Mouse (Mus musculus) stomach, embryonic 16.5 days (tissue): ENCODE measurements around the gene Tbc1d10b. TPM values are rescaled to one million over a fixed set of nuclear protein-coding genes. Genes with fewer than 3 reads are reported as not detected.

Source experiments
- ATAC-seq: fragments of 200-750 bp; cut with Nextera tagmentation; 2 replicates; pipeline ENCODE4 v1.8.0; 2017; ENCODE audit warnings: moderate number of reproducible peaks, moderate TSS enrichment; ENCODE audit not compliant: insufficient read depth, low FRiP score
- H3K27ac ChIP-seq: fragments of 300-500 bp; sonication (generic); 2 replicates; pipeline ENCODE4 v1.5.1; 2014; ENCODE audit warnings: low read length
- H3K27me3 ChIP-seq: fragments of 300-500 bp; sonication (generic); 2 replicates; pipeline ENCODE4 v1.6.1; 2014; ENCODE audit warnings: low read length, control low read depth, mixed read lengths; ENCODE audit not compliant: control insufficient read depth, insufficient read depth
- H3K36me3 ChIP-seq: fragments of 300-500 bp; sonication (generic); 2 replicates; pipeline ENCODE4 v1.6.1; 2014; ENCODE audit warnings: low read length; ENCODE audit not compliant: control insufficient read depth, insufficient read depth
- H3K4me1 ChIP-seq: fragments of 300-500 bp; sonication (generic); 2 replicates; pipeline ENCODE4 v1.6.1; 2014; ENCODE audit warnings: low read length, control low read depth, mixed read lengths; ENCODE audit not compliant: control insufficient read depth, insufficient read depth
- H3K4me2 ChIP-seq: fragments of 300-500 bp; sonication (generic); 2 replicates; pipeline ENCODE4 v1.6.1; 2014; ENCODE audit warnings: low read depth, low read length, mixed read lengths
- H3K4me3 ChIP-seq: fragments of 300-500 bp; sonication (generic); replicated peaks from 2 replicates; pipeline ENCODE4 v1.5.1; 2014; ENCODE audit warnings: mild to moderate bottlenecking, low read length
- H3K9ac ChIP-seq: fragments of 300-500 bp; sonication (generic); 2 replicates; pipeline ENCODE4 v1.6.1; 2014; ENCODE audit warnings: low read length
- H3K9me3 ChIP-seq: fragments of 300-500 bp; sonication (generic); replicated peaks from 2 replicates; pipeline ENCODE4 v1.6.1; 2016; ENCODE audit warnings: low read length, control low read depth; ENCODE audit not compliant: control insufficient read depth
- WGBS: fragments of 180-500 bp; shearing (Covaris S2); extraction: QIAGEN DNeasy Blood & Tissue Kit; methylation state at CpG from one replicate; pipeline ENCODE4 v1.1.7; 2014; 5-methylcytosine and 5-hydroxymethylcytosine counted together
- polyA plus RNA-seq: library from polyadenylated mRNA; unstranded; fragments of >200 nt; fragmentation: Nextera tagmentation; extraction: Ambion mirVana; gene quantifications from 2 replicates; pipeline ENCODE4 v1.2.1, GENCODE M21; 2015

Tbc1d10b gene
- polyA plus RNA-seq, 1 experiment from 2014 or later: 15.7 TPM

DNA sequence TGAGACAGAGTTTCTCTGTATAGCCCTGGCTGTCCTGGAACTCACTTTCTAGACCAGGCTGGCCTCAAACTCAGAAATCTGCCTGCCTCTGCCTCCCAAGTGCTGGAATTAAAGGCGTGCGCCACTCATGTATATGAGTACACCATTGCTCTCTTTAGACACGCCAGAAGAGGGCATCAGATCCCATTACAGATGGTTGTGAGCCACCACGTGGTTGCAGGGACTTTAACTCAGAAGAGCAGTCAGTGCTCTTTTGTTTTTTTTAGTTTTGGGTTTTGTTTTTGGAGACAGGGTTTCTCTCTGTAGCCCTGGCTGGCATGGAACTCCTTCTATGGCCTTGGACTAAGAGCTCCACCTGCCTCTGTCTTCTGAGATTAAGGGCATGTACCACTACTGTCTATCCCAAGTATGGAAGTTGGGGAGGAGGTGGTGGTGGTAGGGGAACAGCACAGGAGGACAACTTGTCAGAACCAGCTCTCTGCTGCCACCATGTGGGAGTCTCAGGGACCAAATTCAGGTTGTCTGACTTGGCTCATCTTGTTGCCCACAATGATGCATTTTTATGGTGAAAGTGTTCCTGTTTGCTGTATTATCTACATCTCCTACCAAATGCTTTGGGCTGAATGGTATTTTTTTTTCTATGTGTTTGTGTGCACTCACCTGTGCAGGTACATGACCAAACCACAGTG is 20.5 kb upstream of the Tbc1d10b start:
- no peaks in the 10 kb centered on the region for H3K27me3 ChIP-seq
- no peaks in the 10 kb centered on the region; the same call in 1 of the 2 replicates for H3K36me3 ChIP-seq
- no peak overlapping the region for H3K4me3 ChIP-seq
- peaks cover 17% of the 10 kb centered on the region for H3K4me1 ChIP-seq
- WGBS: 64% methylated on average over 4 of the region's 4 CpGs
- H3K9me3 ChIP-seq: no peaks in the 10 kb centered on the region
- H3K27ac ChIP-seq: no peak overlapping the region
- H3K9ac ChIP-seq: no peak overlapping the region
- no peak overlapping the region for H3K4me2 ChIP-seq
- ATAC-seq: no peak

DNA sequence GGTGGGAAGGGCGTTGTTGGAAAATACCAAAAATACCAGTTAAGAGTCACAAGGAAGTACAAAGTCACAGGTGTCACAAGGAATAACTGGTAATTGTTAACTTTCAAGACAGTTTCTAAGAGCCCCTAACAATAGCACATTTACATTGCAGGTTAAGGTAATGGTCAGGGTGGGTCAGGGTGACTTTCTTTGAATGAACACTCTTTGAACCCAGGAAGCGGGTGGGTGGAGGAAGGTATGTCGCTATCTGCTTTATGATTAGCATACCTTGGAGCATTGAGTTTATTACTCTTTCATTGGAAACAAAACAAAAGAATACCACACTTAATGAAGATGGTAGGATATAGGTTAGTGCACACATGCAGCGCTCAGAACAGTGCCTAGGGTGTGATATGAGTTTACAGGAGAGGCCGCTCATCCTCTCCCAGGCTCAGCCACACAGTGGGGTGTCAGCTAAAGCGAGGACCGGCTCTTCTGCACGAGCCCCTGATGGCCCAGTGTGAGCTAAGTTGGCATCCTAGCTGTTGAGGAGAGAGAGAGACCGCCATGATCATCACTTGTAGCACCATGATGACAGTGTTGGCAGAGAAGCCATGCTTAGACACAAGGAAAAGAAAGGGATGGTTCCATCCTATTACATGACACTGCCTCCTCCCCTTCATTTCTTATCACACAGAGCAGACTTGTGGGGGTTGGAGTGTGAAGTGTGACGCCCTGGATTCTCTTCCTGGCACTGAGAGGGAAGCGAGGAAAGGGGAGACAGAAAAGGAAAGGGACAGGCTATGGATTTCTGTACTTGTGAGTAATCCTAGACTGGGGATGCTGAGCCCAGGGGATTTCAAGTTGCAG is 17.1 kb upstream of the Tbc1d10b start:
- no peak for ATAC-seq
- no peak overlapping the region for H3K4me2 ChIP-seq
- H3K9me3 ChIP-seq: no peaks in the 10 kb centered on the region
- no peak overlapping the region for H3K27ac ChIP-seq
- 81% methylated on average over 11 of the region's 11 CpGs for WGBS
- peaks cover 4% of the 10 kb centered on the region; the same call in 1 of the 2 replicates for H3K4me1 ChIP-seq
- H3K27me3 ChIP-seq: no peaks in the 10 kb centered on the region
- H3K4me3 ChIP-seq: no peak overlapping the region
- H3K9ac ChIP-seq: no peak overlapping the region
- H3K36me3 ChIP-seq: no peaks in the 10 kb centered on the region; the same call in 1 of the 2 replicates

DNA sequence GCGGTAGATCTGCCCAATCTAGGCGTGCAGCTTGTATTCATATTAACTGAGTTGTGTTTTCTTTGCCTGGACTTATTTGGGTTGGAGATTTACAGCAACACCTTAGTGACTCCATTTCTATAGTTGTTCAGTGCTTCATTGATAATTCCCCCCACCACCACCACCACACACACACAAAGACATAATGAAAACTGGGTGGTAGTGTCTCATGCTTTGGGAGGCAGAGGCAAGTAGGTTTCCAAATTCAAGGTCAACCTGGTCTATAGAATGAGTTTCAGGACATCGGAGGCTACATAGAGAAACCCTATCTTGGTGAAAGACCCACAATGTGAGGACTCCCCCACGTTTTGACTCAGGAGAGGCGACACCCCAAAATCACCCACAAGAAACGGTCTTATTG is 16.3 kb upstream of the Tbc1d10b start:
- H3K36me3 ChIP-seq: no peaks in the 10 kb centered on the region; the same call in 1 of the 2 replicates
- H3K9ac ChIP-seq: no peak overlapping the region
- no peak for ATAC-seq
- no peaks in the 10 kb centered on the region for H3K9me3 ChIP-seq
- no peaks in the 10 kb centered on the region for H3K27me3 ChIP-seq
- H3K4me3 ChIP-seq: no peak overlapping the region
- H3K4me2 ChIP-seq: no peak overlapping the region
- no peaks in the 10 kb centered on the region; the same call in 1 of the 2 replicates for H3K4me1 ChIP-seq
- WGBS: 91% methylated on average over 6 of the region's 6 CpGs
- H3K27ac ChIP-seq: no peak overlapping the region

DNA sequence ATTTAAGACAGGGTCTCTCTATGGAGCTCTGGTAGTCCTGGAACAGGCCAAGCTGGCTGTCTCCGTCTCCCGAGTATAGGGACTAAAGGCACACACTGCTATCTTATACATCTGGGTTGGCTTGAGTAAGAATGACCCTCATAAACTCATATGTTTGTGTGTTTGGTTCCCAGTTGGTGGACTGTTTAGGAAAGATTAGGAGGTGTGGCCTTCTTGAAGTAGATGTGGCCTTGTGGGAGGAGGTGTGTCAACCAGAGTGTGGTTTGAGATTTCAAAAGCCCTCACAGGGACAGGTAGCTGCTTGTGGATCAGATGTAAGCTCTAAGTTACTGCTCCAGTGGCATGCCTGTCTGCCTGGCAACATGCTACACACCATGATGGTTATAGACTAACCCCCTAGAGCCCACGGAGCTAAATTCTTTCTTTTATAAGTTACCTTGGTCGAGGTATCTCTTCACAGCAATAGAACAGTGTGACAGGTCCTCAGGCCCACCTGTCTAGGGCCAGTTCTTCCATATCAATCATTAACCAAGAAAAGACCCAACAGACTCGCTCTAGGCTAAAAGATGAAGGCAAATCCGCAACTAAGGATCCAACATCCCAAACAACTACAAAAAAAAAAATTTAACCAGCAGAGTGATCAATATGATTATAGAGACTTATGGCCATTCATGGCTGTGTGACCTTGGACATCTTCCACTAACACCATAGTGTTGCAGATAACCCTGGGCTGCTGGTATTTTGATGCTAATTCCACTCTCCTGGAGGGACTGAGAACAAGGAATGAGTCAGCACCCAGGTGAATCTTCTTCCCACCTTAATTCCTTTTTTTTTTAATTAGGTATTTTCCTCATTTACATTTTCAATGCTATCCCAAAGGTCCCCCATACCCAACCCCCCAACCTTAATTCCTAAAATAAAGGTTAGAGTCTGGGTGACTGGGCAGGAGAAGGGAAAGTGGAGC is 15.5 kb upstream of the Tbc1d10b start:
- ATAC-seq: 0 out of 2 replicates have a peak, but pooled peaks have one; percentile 29
- H3K9ac ChIP-seq: no peak overlapping the region
- WGBS: 70% methylated on average over 6 of the region's 6 CpGs
- H3K4me1 ChIP-seq: no peaks in the 10 kb centered on the region; the same call in 1 of the 2 replicates
- H3K27me3 ChIP-seq: no peaks in the 10 kb centered on the region
- H3K4me2 ChIP-seq: no peak overlapping the region
- H3K9me3 ChIP-seq: no peaks in the 10 kb centered on the region
- no peaks in the 10 kb centered on the region for H3K36me3 ChIP-seq
- H3K27ac ChIP-seq: no peak overlapping the region
- no peak overlapping the region for H3K4me3 ChIP-seq

DNA sequence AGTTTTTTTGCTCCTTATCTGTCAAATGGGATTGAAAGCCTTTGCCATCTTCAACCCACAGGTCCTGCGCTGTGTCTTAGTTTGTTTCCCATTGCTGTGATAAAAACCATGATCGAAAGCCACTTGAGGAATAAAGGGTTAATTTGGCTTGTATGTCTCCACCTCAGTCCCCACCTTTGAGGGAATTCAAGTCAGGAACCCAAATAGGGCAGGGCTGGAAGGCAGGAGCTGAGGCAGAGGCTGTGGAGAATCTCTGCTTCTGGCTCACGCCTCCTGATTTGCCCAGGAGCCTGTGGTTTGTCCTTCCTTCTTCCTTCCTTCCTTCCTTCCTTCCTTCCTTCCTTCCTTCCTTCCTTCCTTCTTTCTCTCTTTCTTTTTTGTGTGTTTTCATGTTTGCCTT is 14.8 kb upstream of the Tbc1d10b start:
- H3K27ac ChIP-seq: no peak overlapping the region
- H3K4me1 ChIP-seq: no peaks in the 10 kb centered on the region; the same call in 1 of the 2 replicates
- no peak for ATAC-seq
- no peaks in the 10 kb centered on the region for H3K27me3 ChIP-seq
- no peak overlapping the region for H3K4me3 ChIP-seq
- 93% methylated on average over 3 of the region's 3 CpGs for WGBS
- H3K9ac ChIP-seq: no peak overlapping the region
- H3K36me3 ChIP-seq: no peaks in the 10 kb centered on the region
- H3K9me3 ChIP-seq: no peaks in the 10 kb centered on the region
- H3K4me2 ChIP-seq: no peak overlapping the region

DNA sequence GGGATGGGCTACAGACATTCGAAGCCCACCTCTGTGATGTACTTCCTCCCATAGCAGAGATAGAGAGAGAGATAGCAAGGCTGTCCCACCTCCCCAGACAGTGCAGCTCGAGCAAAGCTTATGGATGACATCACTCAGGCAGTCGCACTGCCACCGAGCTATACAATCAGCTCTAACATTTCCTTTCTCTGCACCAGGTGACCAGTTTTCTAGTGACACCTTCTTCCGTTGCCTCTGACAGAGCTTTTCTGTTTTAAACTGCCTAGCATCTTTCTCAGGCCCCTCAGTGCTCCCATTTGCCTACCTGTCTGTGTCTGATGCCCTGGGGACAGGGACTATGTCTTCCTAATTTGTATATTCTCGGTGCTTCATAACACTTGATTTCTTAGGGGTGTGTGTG is 12.2 kb upstream of the Tbc1d10b start:
- no peaks in the 10 kb centered on the region for H3K36me3 ChIP-seq
- H3K4me3 ChIP-seq: no peak overlapping the region
- H3K4me2 ChIP-seq: no peak overlapping the region
- no peaks in the 10 kb centered on the region for H3K9me3 ChIP-seq
- H3K27ac ChIP-seq: no peak overlapping the region
- H3K27me3 ChIP-seq: no peaks in the 10 kb centered on the region
- no peak for ATAC-seq
- no peak overlapping the region for H3K9ac ChIP-seq
- WGBS: 69% methylated on average over 6 of the region's 6 CpGs
- H3K4me1 ChIP-seq: no peaks in the 10 kb centered on the region; the same call in 1 of the 2 replicates

GRCm38 (mm10) chr7:127218670-127219069 is 10.4 kb upstream of the Tbc1d10b start:
- Histone ChIP-seq H3K9ac (no peak overlapping the region), H3K27me3 (no peaks in the 10 kb centered on the region), H3K9me3 (no peaks in the 10 kb centered on the region), H3K4me1 (no peaks in the 10 kb centered on the region), H3K36me3 (no peaks in the 10 kb centered on the region), H3K4me3 (no peak overlapping the region), H3K27ac (no peak overlapping the region), H3K4me2 (no peak overlapping the region)
- ATAC-seq: no peak
- 77% methylated on average over 4 of the region's 4 CpGs for WGBS

- no peaks in the 10 kb centered on the region for H3K36me3 ChIP-seq
- 62% methylated on average over 10 of the region's 10 CpGs for WGBS
- no peak overlapping the region for H3K9ac ChIP-seq
- no peaks in the 10 kb centered on the region for H3K4me1 ChIP-seq
- H3K4me2 ChIP-seq: no peak overlapping the region
- H3K27ac ChIP-seq: no peak overlapping the region
- no peak overlapping the region for H3K4me3 ChIP-seq
- no peaks in the 10 kb centered on the region for H3K9me3 ChIP-seq
- H3K27me3 ChIP-seq: no peaks in the 10 kb centered on the region
- no peak for ATAC-seq
Observed at GRCm38 (mm10) chr7:127217901-127218642, 9.8 kb upstream of the Tbc1d10b start.
